Mouse (Mus musculus) frontal cortex, postnatal 14 days (tissue): ENCODE results near the gene Cmklr1.

ENCODE experiments used
- DNase-seq, 2 experiments: peaks; one replicate each; pipeline ENCODE4 v3.0.0; 2022; ENCODE audit warnings: low spot score in 2 of 2

Gene Cmklr1

DNA sequence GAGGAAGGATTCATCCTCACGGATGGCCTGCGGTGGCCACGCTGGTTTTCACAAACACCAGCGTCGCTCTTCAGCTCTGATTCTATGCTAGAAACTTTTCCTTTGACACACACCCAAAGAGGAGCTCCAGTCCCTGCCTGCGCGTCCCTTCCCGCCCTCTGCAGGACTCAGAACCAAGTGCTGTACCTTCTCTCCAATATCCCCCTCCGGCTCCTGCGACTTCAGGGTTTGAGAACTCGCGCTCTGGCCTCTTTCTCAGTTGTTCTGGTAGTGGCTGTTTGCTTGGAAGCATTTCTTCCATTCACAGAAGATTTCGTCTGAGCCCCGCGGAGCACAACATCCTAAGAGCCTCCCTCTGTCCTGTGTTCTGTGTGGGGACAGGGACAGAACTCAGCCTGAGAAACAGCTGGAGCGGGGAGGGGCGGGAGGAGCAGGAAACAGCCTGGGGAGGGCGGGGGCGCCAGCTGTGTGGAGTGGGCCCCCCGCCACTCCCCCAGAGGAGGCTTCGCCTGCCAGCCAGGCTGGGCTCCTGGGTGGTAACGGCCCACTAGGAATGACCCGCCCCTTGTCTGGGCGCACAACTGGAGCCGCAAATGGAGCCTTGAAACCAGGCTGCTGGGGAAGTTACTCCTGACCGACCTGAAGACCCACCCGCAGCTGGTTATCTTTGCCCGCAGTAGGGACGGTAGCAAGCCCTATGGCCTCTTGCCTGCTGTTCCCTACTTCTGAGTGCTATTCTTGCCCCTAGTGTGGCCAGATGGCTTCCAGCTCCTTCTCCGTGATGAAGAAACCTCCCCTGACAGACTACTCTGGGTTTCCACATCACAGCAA is at the start of gene Cmklr1:
Gene Cmklr1 (minus strand): TSS at position 392 of the 831 bp plus-strand sequence.
- no peak for DNase-seq

DNA sequence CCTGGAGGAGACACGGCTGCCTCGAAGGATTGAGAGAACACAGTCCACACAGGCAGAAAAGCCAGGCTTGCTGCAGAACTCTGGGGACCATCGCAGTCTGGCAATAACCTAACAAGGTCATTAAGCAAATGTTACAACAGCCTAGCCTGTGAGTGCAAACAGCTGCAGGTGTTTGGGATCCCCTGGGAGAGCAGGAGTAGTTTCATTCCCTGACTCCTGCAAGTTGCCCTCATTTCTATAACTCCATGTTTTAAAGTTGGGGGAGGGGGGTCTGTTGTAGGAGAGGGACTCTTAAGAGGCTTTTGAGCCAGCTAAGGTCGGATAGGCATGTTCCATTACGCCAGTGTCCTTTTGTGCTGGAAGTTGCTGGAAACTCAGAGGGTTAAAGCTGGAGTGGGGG is 44.2 kb upstream of the Cmklr1 start:
- DNase-seq = no peak

DNA sequence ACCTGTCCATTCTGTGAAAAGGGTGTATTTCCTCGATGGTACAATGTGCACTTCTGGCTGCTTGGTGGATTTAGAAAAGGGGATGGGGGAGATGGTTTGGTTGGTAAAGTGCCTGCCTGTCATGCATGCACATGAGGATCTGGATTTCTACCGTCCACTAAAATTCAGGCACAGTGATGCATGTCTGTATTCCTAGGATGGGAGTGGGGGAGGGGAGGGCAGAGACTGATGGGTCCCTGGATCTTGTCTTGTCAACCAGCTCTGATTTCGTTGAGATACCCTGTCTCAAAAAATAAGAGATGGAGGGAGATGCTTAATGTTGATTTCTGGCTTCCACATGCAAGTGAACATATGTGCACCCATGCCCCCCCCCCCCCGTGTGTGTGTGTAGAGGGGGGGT is 43.8 kb upstream of the Cmklr1 start:
- no peak for DNase-seq

DNA sequence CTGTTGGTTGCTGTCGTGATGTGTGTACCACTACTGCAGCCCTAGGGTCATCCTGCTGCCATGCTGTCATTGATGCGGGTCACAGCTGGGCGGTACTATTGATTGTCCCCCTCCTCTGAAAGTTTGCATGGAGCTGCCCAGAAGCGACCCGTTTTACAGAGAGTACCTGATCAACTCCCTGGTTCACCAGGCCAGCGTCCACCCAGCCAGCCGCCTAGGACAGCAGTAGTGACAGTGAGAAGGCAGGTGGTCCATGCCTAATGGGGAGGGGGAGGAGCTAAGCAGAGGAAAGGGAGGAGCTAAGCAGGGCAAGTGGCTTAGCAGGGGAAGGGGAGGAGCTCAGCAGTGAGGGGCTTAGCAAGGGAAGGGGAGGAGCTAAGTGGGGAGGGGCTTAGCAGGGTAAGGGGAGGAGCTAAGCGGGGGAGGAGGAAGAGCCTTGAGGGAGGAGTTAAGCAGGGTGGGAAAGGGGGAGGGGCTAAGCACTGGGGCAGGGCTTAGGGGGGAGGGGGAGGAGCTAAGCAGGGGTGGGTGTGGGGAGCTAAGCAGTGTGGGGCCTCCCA is 43.0 kb upstream of the Cmklr1 start:
- DNase-seq = no peak

DNA sequence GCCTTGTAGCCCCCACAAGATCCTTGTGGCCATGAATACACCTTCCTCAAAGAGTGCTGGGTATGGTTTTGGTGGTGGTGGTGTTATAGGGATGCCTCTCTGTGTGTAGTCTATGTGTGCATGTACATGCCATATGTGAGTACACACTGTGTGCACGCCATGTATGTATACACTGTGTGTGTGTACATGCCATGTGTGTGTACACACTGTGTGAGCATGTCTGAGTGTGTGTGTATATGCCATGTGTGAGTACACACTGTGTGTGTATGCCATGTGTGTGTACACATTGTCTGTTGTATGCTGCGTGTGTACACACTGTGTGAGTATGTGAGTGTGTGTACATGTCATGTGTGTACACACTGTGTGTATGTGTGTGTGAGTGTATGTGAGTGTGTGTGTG is 40.6 kb upstream of the Cmklr1 start:
- DNase-seq = no peak

DNA sequence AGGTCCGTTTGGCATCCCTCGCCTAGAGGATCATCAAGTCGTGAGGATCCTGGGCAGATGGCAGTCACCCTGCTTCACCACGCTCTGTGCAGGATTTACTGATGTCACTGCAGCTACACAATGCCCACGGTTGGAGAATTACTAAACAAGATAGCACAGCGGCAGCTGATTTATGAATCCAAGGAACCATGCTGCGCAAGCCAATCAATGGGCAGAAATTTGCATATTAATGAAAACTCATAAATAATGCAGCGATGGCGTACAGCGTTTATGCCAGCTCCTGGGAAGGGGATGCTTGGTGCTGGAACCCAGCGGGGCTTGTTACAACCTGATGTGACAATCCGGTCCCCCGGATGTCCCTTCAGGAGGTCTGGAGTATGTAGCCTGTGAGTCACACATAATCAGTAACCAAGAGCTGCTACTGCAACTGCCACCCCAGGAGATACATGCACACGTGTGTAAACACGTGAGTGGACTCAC is 39.9 kb upstream of the Cmklr1 start:
- DNase-seq = no peak

DNA sequence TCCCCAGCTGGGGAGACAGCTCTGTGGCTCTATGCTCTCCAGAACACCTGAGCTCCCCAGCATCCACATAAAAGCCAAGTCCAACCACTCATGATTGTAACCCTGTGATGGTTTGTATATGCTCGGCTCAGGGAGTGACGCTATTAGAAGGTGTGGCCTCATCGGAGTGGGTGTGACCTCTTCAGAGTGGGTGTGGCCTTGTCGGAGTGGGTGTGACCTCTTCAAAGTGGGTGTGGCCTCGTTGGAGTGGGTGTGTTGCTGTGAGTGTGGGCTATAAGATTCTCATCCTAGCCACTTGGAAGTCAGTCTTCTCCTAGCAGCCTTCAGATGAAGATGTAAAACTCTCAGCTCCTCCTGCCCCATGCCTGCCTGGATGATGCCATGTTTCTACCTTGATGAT is 37.3 kb upstream of the Cmklr1 start:
- DNase-seq = no peak

DNA sequence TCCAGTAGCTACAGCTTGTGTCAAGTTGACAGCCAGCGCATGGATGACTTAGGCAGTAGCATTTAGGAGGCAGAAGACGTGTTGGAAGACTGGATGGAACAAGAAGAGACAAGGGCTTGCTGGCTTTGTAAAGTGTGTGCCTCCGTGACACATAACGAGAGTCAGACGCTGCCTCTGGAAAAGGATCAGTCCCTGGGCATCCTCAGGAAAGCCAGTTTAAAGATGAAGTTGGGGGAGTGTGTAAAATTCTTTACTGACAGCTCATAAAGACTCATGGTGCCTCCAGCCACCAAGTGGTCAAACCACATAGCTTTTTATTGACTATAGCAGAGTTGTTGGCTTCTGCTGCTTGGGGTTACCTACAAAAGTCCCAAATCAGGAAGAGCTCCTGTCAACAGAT is 35.2 kb upstream of the Cmklr1 start:
- no peak for DNase-seq

DNA sequence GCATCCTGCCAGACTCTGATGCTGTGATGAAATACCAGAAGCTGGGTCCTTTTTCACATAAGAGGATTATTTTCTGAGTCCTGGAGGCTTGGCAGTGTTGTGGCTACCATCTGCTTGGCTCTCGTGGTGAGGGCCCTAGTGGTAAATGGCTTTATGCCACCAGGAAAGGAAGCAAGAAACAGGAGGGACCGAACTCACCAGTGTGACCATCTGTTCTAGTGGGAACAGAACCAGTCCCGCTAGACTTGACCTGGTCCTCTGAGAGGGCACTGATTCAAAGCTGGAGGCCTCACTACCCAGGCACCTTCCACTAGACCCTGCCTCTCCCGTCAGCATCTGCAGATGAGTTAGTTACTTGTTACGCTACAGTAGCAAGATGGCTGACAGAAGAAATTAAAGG is 33.0 kb upstream of the Cmklr1 start:
- no peak for DNase-seq

DNA sequence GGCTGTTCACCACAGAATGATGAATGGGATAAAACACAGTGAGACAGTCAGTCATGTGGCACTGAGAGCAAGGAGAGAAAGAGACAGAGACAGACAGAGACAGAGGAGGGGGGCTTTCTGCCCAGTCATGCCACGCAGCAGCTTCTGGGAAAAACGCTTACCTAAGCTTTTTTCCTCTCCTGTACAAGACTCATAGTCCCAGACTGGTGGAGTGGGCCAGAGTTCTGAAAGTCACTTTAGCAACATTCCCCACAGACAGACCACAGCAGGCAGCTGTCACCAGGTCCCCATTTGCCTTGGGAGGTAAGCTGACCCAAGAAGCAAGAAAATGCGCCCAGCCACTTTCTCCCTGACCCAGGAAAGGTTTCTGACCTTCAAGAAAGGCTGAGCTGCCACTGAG is 32.2 kb upstream of the Cmklr1 start:
- no peak for DNase-seq

DNA sequence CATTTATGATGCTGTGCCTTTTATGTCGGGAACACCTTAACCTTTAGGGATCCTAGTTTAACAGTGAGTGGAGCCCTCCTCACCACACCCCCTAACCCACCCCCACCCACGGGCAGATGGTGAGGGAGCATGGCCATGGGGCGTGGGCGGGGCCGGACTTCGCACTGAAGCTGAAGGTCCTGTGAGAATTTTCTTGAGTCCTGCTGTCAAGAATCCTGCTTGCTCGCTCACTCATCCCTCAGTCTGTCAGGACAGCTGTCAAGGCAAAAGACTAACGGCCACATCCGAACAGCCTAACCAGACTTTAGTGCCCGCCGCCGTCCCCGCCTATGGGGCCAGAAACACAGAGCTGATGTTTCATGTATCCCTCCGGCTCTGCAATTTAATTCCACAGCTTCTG is 31.0 kb upstream of the Cmklr1 start:
- no peak for DNase-seq

DNA sequence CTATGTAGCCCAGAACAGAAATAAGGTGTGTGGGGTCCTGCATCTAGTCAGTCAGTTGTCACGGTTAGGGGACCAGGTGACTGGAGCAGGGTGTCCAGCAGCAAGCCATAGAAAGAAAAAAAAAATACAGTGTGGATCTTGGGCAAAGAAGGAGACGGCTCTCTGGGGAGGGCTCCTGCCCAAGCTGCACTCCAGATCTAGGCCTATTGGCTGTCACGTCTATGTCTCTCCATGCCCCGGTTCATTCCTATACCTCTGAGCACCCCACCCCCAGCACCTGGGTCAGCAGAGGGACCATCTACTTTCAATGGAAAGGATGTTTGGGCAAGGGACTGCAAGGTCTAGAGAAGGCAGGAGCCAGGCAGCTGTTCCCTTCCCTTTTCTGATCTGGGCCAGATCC is 29.3 kb upstream of the Cmklr1 start:
- no peak for DNase-seq

DNA sequence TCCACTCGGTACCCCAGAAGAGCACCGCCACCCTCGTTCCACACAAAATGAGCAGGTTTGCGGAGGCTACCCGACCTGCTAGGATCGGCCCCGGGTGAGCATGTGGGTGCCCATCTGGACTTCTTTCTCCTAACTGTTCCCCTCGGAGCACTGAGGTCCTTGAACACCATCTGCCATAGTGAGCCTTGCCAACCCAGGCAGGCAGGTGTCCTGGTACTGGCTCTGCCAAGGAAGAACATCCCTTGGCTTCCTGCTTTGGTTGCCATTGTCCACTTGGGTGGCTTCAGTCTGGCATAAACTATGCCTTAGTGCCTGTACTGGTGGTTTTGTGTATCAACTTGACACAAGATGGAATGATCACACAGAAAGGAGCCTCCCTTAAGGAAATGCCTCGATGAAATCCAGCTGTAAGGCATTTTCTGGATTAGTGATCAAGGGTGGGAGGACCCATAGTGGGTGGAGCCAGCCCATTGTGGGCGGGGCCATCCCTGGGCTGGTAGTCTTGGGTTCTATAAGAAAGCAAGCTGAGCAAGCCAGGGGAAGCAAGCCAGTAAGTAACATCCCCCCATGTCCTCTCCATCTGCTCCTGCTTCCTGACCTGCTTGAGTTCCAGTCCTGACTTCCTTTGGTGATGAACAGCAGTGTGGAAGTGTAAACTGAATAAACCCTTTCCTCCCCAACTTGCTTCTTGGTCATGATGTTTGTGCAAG is 28.7 kb upstream of the Cmklr1 start:
- DNase-seq = no peak

DNA sequence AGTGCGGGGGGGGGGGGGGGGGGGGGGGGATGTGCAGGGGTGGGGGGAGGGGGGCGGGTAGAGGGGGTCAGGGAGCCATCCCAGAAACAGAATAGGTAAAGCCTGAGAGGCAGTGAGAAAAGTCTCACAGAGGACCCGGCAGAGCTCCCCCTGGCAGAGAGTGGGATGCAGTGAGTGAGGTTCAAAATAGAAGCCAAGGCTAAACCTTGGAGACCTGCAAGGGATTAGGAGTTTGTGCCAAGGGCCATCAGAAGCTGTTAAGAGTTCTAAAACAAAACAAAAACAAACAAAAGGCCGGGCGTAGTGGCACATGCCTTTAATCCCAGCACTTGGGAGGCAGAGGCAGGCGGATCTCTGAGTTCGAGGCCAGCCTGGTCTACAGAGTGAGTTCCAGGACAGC is 27.3 kb upstream of the Cmklr1 start:
- DNase-seq = no peak

DNA sequence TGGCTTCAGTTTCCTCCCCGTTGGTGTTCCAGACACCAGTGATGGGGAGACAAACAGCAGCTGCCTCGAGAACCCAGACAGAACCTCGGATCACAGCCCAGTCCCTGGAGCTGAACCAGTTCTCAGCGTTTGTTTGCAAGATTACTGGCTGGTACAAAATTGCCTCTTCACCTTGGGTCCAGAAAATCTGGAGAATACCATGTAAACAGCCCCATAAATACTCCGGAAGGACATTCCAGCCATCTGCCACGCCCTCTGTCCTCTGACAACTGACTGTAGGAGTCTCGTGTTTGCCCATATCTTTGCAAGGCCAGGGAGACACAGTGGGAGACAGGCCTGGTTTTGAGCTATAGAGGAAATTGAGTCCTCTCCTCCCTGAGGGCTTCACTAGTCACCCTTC is 24.6 kb upstream of the Cmklr1 start:
- no peak for DNase-seq

DNA sequence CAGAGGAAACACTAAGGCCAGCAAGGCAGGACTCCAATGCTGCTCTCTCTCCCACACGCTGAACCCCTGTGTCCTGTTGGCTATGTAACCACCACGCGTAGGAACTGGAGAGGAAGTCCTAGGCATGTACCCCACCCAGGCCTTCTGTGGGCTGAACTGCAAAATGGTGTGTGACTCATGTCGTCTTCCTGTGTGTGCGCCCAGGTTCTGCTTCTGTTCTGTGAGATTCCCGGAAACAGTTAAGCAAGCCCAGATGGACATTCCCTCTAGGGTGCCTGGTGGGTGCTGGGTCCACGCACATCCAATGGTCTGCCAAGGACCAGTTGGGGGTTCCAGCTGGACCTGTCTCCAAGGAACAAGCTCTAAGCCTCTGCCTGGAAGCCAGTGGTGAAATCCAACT is 22.2 kb upstream of the Cmklr1 start:
- DNase-seq = no peak

DNA sequence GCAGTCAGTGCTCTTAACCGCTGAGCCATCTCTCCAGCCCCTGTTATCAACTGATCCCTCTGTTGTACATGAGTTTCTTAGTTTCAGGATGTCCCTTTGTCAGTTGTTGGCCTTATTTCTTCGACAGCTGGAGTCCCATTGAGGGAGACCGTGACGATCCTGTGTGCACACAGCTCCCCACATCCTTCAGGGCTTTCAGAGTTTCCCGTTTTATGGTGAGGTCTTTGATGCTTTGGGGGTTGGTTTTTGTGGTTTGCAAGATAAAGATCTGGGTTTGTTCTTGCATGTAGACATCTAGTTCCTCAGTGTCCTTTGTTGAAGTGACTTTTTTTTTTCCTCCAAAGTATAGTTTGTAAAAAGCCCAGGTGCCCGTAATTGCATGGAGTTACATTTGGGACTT is 20.4 kb upstream of the Cmklr1 start:
- DNase-seq = no peak

DNA sequence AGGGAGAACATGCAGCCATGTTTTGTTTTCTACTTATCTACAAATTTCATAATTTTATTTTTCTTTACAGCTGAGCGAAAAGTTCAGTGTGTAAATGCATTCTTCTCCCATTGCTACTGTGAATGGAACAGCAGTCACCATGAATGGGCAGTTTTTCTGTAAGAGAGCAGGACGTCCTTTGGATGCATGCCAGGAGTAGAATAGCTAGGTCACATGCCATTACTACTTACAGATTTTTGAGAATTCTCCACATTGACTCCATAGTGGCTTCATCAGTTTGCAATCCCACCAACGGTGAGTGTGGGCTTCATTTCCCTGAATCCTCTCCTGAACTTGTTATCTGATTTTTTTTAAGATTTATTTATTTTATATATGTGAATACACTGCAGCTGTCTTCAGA is 19.9 kb upstream of the Cmklr1 start:
- no peak for DNase-seq

DNA sequence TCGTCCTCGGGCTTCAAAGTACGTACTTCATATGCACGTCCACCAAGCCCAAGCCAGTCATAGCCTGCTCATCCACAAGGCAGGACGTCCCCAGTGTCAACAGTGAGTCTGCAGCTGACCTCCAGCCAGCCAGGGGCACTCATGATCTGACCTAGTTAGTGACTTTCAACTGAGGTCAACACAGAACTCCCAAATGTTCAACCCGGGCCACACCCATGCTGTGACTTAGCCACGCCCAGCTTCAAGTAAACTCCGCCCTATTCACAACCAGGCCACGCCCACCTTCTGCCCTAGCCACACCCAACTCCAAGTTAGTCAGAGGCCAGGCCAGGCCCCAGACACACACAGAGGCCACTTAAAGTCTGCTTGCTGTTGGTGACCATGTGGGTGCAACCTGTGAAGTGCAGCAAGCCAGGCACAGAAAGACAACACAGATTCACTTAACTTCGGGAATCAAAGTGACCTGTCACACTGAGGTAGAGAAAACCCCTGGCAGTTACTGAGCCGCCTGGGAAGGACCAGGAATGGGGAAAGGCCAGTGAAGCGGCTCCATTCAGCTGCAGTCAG is 14.5 kb upstream of the Cmklr1 start:
- no peak for DNase-seq

DNA sequence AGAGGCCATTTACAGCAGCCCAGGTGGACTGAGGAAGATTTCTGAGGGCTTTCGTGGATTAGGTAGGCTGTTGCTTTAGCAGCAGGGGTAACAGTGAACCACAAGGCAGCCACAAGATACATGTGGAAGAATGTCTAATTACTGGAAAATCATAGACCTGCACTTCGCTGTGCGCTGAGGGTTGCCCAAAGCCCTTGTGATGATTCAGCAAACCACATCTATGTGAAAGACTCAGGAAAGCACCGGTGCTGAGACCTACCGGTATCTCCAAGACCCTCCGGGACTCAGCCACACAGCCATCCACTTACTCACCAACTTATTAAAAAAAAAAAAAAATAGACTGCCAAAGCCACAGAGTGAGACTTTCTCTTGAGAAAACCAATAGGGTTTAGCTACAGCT is 13.9 kb upstream of the Cmklr1 start:
- no peak for DNase-seq

DNA sequence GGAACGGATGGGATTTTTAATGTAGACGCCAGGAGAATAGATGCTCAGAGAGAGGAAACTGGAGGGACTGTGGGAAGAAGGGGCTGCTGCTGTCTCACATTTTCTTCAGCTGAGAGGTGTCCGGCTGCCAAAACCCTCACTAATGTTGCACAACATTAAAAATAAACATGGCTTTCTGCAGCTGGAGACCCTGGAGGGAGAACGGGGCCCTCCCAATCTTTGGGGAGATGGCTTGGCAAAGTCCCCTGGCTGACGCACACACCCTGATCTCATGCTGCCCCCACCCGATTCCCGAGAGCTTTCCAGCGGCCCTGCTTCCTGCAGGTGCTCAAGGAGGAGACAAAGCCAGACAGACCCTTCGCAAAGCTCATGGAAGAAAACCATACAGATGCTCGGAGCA is 10.6 kb upstream of the Cmklr1 start:
- no peak for DNase-seq

DNA sequence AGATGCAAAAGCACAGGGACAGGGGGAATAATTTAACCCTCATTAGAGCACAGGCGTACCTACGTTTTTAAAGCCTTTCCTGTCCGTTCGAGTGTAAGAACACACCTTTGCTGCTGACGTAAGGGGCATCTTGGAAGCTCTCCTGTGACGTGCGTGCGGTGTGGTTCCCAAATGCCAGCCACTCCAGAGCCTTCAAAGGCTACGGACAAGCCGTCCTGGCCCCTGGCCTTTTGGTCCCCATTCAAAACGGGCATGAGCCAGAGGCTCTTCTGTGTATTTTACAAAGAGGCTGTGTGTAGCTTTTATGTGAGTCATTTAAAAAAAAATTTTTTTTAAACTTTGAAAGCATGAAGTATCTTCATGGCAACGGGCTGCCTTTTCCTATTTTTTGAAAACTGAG is 4.6 kb upstream of the Cmklr1 start:
- DNase-seq = no peak

DNA sequence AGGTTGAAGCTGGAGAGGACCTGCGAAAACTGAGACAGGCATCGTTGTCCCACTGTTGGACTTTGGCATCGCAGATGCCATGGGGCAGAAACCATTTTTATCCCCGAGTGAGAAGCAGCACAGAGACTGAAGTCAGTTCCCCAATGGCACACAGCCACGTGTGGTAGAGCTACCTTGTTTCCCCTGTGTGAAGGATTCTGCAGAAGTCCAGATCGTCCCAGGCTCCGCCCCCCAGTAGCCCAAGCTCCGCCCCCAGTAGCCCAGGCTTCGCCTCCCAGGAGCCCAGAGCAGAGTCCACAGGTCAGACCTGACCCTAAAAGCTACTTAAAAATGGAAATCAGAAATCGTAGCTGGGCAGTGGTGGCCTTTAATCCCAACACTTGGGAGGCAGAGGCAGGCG is 4.0 kb upstream of the Cmklr1 start:
- DNase-seq = no peak
